10 mouse cellular contexts compared by ENCODE assay signal in the genomic region with DNA sequence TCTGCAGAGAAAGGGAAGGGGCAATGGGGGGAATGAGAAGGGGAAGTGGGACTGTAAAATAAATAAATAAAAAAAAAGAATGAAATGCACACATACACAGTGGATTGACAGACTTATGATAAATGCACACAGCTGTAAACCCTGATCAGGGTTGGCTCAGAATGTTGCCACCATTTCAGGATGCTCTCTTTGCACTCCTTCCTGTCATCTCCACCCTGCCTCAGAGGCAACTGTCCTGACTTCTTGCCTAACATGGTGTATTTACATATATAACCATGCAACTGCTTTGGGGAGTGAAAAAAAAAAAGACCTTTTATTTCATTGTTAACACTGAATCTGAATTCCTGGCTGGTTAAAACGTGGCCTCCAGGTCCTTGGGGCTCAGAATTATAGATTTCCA.
DNase-seq lines count a peak whose midpoint lies in the region; ATAC-seq and TF ChIP-seq lines count a peak whose summit lies in the region.
"Had no signal": no experiment of that assay in that cellular context is flagged by ENCODE, and none has a peak within 500 bp of the region (broad histone marks: within the 10 kb centered on the region; RNA-seq: fewer than 3 reads in every experiment).

No protein-coding gene starts in this region.

- H3K9ac ChIP-seq in heart, embryonic 16.5 days (ENCODE audit: low read length): no peak overlapping the region
- no peak overlapping the region for H3K9ac ChIP-seq in forebrain, embryonic 15.5 days (replicated peaks)

- peak overlapping the region; percentile 60 for H3K4me2 ChIP-seq in heart, embryonic 16.5 days (ENCODE audit: low read depth, low read length)
- H3K4me2 ChIP-seq in forebrain, embryonic 15.5 days (replicated peaks): peak overlapping the region; percentile 44; the same call in 1 of the 2 replicates

- 34% methylated on average over 1 of the region's 1 CpGs for WGBS in heart, embryonic 16.5 days
- WGBS in forebrain, embryonic 15.5 days: 9% methylated on average over 1 of the region's 1 CpGs

- H3K36me3 ChIP-seq in heart, embryonic 16.5 days (ENCODE audit: control insufficient read depth, insufficient read depth): no peaks in the 10 kb centered on the region
- H3K36me3 ChIP-seq in forebrain, embryonic 15.5 days: no peaks in the 10 kb centered on the region
- H3K36me3 ChIP-seq: neural tube, embryonic 13.5 days had no signal

- intact Hi-C loops in heart, postnatal 25 days (cut with DNase I): no loop called here

- TF ChIP-seq CTCF in bone marrow macrophage, adult 2 months (IDR thresholded peaks at IDR 0.05; ENCODE audit: low read depth, low read length): no peak

- no peak for DNase-seq in heart, postnatal 25 days (ENCODE audit: low spot score)
- DNase-seq in urinary bladder, postnatal 10 days (ENCODE audit: low spot score): no peak
- no peak for DNase-seq in right cerebral cortex, adult 18-20 months
- no peak for DNase-seq in adrenal gland, postnatal 14 days

- H3K27me3 ChIP-seq in heart, embryonic 16.5 days (ENCODE audit: control insufficient read depth, insufficient read depth, low read length): no peaks in the 10 kb centered on the region
- H3K27me3 ChIP-seq in forebrain, embryonic 15.5 days: no peaks in the 10 kb centered on the region
- H3K27me3 ChIP-seq: CH12.LX; neural tube, embryonic 13.5 days had no signal

- peak overlapping the region; percentile 33; the same call in 1 of the 2 replicates for H3K4me3 ChIP-seq in heart, embryonic 16.5 days (ENCODE audit: low read length)
- H3K4me3 ChIP-seq in bone marrow macrophage, adult 2 months (ENCODE audit: insufficient read depth, low read length): peak overlapping the region; percentile 25; the same call in 1 of the 2 replicates
- no peak overlapping the region for H3K4me3 ChIP-seq in forebrain, embryonic 15.5 days

- no peak overlapping the region for H3K27ac ChIP-seq in heart, embryonic 16.5 days (ENCODE audit: low read length)
- H3K27ac ChIP-seq in bone marrow macrophage, adult 2 months (ENCODE audit: insufficient read depth, low read depth, low read length): peak overlapping the region; percentile 68
- H3K27ac ChIP-seq in forebrain, embryonic 15.5 days (replicated peaks): no peak overlapping the region
- H3K27ac ChIP-seq: neural tube, embryonic 13.5 days had no signal

- no peaks in the 10 kb centered on the region for H3K9me3 ChIP-seq in heart, embryonic 16.5 days (replicated peaks; ENCODE audit: control insufficient read depth, low read length)
- H3K9me3 ChIP-seq in forebrain, embryonic 15.5 days: no peaks in the 10 kb centered on the region
- H3K9me3 ChIP-seq: neural tube, embryonic 13.5 days had no signal

- no peak for ATAC-seq in heart, embryonic 16.5 days (replicated peaks; ENCODE audit: extremely low read depth, insufficient read depth, low FRiP score)
- no peak for ATAC-seq in forebrain, embryonic 15.5 days (replicated peaks)
- ATAC-seq in megakaryocyte progenitor cell, adult 5-6 weeks (replicated peaks; ENCODE audit: poor library complexity): peak; percentile 65

- peaks cover 4% of the 10 kb centered on the region for H3K4me1 ChIP-seq in heart, embryonic 16.5 days (ENCODE audit: control insufficient read depth, insufficient read depth, low read length)
- peaks cover 6% of the 10 kb centered on the region for H3K4me1 ChIP-seq in bone marrow macrophage, adult 2 months (ENCODE audit: control insufficient read depth, insufficient read depth, low read length)
- H3K4me1 ChIP-seq in forebrain, embryonic 15.5 days: peaks cover 15% of the 10 kb centered on the region

- TF ChIP-seq POLR2A in bone marrow macrophage, adult 2 months (IDR thresholded peaks at IDR 0.05; ENCODE audit: borderline replicate concordance, low read depth, low read length): no peak
